Mouse (Mus musculus): ENCODE results near the gene Whrn.

The Whrn gene

DNA sequence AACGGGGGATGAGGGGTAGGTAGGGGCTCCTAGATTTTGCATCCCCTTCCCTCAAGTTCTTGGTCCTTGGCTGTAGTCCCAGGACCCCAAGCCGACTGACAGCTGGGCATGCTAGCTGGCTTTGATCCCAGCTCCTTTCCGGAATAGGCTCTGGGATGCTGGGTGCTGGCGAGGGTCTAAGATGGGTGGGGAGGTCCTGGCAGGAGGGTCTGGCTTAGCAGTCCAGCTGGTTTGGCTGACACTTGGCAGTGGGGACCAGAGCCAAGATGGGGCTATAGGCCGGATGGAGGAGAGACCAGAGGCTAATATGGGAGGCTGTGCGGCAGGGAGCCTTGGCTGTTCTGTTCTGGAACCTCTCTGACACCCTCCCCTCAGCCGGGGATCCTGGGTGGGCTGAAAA, 87.5 kb downstream of the Whrn start:
- no peak for DNase-seq (ENCODE audit: low spot score in 2 of 2)

DNA sequence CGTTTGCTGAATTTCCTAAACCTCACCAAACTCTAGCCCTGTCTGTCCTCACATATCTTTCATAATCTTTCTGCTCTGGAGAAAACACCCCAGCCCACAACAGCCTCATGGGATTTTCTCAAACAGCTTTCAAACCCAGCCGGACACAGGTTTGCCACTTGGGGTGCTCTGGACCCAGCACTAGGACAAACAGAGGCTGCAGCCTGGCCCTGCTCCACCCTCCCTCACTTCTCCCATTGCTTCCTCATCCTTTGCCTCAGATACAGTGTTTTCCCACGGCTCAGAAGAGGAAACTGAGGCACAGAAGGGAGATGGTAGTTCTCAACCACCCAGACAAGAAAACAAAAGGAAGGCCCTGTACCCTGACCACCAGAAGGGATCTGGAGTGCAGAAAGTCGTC, 90.1 kb downstream of the Whrn start:
- no peak for DNase-seq (ENCODE audit: low spot score in 2 of 2)

DNA sequence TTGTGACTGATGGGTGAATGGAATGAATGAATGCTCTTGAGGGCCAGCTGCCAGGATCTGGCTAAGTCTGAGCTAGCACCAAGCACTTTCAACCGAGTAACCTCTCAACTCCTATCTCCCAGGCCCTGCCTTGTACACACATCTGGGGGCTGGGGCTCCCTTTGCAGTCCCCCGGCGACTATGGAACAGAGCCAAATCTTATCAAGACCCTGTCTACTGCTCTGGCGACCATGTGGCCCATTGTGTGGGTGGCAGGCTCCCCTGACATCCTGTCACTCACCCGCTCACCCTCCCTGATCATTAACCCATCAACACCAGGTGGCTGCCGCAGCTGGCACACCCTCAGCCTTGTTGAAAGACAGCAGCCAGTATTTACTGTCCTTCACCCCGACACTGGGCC, 90.7 kb downstream of the Whrn start:
- DNase-seq (ENCODE audit: low spot score in 2 of 2) = no peak

DNA sequence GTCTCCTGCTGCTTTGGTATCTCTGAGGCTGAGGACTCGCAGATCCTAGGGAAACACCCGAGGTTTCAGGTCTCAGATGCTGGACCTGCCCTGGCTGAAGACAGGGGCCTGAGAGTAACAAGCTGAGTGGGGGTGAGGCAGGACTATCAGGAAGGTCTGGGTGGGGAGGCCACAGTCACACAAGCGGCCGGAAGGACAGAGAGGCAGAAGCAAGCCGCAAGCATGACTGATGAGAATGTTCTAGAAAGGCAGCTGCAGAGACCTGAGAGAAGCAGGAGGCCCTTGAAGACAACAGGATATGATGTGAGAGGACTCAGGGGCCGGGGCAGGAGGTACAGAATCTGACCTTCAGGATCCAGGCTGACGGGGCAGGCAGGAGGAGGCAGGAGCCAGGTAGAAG, 91.6 kb downstream of the Whrn start:
- DNase-seq (ENCODE audit: low spot score in 2 of 2) = no peak

DNA sequence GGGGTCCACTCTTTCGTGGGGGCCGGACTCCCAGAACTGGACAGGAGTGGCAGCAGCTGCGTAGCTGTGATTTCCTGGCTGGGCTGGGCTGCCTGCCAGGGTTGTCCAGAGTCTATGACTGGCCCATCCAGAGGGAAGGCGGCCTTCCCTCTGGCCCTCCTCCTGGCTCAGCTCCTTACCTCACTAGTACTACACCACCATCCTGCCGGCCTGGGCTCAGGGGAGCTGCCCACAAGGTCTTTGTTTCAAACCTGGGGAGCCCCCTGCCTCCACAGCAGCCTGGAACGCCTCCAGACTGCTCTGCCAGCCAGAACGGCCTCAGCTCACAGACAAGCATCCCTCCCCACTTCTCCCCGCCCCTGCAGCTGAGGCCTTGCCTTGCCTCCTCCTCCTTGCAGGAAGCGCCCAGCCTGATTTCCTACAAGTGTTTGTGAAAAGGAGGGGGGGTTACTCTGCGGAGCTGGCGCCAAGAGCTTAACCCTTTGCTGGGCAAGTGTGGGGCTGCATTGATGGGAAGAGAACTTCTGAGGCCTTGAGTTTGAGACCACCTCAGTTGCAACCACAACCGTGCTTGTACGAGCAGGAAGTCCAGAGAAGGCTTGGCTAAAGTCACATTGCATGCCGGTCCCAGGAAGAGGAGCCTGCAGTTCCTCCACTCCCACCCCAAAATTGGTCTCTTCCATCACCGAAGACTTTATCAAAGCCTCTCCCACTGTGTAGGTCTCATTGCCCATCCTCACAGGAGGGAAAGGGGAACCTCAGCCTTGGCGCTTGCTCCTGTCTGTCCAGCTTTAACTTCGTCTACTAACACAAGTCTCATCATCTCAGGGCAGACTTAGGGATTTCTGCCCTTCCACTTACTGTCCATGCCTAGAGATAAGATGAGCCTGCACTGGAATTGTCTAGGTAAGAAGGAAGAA, 92.5 kb downstream of the Whrn start, which contains the start of gene Akna:
Gene Akna, minus strand, starts transcription at position 315 of the 920 bp plus-strand sequence.
- peak; percentile 59 to 62 for DNase-seq (ENCODE audit: low spot score in 2 of 2)

DNA sequence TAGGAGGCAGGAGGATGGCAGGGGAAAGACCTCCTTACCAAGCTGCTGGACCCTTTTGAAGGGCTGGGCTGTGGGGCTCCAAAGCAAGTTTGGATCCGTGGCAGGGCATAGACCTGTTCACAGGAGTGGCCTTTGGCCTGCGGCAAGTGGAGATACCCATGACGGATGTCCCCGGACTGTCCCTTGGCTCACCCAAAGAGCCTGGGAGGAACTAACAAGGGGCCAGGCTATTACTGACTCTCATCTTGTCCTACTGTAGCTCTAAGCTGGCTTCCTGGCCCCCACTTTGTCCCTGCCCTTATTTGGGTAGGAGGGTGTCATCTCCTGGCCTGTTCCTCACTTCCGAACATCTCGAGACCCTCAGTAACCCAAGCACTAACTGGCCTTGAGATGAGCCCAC, 93.2 kb downstream of the Whrn start:
- DNase-seq (ENCODE audit: low spot score in 2 of 2) = no peak

DNA sequence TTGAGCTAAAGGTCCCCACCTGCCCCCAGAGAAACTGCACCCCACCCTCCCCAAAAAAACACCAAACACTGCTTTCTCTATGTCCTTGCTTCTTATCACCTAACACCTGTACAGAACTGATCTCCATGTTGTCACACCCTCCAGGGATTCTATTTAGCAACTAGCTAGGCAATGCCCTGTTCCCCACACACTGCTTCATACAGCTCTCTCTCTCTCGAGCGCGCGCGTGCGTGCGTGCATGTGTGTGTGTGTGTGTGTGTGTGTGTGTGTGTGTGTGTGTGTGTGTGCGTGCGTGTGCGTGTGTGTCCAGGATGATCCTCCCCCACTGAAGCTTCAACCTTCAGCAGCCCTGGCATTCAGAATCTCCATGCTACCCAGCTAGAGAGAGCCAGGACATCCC, 93.7 kb downstream of the Whrn start:
- no peak for DNase-seq (ENCODE audit: low spot score in 2 of 2)

DNA sequence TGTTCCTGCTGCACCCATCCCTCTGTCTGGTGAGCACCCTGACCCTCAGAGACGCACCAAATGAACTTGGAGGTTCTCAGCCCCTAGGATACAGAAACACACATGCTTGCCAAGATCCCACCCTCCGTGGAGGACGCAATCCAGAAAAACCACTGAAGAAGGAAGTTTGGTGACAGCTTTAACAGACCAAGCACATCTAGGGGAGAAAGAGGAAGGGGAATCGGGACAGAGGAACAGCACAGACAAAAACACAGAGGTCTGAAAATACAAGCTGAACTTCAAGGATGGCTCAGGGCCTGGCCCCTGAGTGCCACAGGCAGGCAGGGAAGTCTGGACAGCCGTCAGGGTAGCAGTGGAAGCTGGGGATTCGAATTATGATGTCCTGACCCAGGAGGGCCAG, 94.2 kb downstream of the Whrn start:
- DNase-seq (ENCODE audit: low spot score in 2 of 2) = no peak

DNA sequence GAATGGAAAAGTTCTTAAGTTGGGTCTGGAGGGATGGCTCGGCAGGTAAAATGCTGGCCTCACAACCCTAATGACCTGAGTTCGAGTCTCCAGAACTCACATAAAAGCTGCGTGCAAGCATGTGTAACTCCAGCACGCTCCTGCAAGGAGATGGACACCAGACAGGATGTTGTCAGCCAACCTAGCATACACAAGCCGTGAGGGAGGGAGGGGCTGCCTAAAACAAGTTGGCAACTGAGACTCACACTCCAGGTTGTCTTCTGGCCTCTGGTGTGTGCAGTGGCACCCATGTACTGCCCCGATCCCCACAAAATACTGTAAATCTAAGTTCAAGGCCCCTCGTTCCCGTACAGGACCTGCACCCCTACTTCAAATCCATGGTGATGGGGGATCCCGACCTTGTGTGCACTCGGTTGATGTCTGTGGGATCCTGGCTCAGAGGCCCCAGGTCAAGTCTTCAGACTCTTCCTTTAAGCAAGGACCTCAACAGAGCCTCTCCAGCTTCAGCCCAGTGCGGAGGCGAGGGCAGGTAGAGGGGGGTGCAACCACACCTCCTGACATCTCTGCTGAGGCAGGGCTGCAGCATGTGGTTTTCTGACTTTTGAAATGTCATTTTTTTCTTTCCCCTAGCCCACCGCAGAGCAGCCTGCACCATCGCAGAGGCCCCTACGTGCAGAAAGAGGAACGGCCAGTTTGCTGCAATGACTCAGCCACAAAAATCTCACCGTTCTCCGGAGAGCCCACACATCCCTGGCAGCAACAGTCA, 95.1 kb downstream of the Whrn start:
- no peak for DNase-seq (ENCODE audit: low spot score in 2 of 2)

DNA sequence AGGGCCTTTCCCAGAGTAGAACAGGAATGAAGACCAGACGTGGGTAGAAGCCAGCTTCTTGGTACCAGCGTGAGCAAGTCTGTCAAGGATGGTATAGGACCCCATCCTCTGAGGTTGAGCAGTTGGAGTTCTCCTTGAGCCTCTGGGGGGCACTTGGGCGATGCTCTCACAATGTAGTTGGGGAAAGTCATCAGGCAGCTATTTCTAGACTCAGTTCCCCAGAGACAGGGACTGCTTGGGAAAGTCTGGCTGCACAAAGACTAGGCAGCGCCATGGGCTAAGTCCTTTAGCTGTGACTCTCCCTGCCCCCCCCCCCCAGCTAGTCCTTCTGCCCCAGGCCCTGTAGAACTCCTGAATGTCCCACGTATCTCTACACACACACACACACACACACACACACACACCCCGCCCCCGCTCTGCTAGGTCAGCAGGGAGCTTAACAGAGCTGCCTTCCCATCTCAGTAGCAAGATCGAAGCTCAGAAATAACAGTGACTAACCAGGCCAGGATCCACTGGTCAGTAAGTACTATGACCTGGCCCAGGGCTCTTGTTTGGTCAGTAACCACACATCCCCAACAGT, 96.0 kb downstream of the Whrn start:
- DNase-seq (ENCODE audit: low spot score in 2 of 2) = no peak

DNA sequence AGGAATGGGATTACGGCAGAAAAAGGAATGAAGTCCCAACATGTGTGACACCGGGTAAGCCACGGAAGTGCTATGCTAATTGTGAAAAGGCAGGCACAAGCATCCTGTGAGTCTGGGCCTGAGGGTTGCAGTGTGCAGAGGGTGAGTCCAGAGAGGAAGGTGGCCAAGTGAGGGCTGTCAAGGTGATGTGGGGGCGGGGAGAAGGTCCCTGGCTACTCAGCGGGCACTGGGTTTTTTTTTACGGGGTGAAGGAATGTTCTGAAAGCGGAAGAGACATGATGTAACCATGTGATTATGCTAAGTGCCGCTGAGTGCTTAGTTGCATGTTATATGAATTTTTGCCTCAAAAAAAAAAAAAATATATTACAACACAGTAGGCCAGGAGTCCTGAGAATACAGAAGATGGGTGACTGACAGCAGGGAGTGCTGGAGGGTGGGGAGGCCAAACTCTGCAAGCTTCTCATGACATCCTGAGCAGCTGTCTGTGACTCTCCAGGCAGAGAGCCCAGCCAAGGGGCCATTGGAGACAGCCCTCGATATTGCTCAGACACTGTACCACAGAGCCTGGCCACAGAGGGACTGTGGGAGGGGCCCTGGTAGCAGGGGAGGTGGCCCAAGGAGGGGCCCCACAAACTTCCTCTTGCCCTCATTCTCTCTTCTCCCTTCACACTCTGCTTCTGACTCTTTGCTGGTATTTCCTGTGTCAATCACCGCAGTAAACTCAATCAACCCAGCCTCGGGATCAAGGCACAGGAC, 96.8 kb downstream of the Whrn start:
- DNase-seq (ENCODE audit: low spot score in 2 of 2) = no peak

DNA sequence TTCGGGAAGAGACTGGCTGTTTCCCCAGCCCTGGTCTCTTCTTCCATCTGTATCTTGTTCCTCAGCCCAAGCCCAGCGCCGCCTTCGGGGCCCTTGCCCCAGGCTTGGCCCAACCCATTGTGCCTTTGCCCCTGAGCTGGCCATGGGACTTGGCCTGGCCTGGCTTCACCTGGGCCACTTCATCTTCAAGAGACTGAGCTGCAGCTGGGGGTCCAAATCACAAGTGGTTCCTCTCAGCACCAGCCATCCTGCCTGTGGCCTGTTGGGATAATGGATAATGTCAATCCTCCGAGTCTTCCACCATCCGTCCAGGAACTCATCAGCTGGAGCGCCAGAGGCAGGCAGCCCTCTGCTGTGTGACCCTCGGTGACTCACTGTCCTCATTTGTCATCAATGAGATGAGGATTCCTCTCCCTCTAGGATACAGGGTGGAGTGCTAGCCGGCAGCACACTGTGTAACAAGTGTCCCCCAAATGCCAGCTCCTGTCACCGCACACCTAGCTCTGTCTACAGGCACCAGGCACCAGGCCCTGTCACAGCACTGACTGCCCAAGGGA, 97.7 kb downstream of the Whrn start:
- no peak for DNase-seq (ENCODE audit: low spot score in 2 of 2)

DNA sequence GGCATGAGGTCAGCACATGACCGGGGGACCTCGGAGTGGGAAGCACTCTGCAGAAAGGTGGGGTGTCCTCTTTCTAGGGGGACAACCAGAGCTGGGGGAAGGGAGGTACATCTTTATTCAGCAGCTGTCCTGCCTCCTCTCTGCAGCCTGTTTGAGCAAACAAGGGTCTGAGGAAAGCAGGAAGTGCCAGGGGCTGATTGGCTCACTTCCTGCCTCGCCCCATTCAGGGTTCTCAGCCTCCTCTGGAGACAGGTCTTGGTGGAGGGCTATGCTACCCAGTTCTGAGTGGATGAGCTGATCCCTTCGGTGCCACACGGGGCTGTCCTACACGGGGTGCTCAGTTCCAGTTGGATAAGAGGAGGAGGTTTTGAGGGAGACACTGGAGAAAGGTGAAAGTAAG, 104.5 kb downstream of the Whrn start:
- no peak for DNase-seq (ENCODE audit: low spot score in 2 of 2)

DNA sequence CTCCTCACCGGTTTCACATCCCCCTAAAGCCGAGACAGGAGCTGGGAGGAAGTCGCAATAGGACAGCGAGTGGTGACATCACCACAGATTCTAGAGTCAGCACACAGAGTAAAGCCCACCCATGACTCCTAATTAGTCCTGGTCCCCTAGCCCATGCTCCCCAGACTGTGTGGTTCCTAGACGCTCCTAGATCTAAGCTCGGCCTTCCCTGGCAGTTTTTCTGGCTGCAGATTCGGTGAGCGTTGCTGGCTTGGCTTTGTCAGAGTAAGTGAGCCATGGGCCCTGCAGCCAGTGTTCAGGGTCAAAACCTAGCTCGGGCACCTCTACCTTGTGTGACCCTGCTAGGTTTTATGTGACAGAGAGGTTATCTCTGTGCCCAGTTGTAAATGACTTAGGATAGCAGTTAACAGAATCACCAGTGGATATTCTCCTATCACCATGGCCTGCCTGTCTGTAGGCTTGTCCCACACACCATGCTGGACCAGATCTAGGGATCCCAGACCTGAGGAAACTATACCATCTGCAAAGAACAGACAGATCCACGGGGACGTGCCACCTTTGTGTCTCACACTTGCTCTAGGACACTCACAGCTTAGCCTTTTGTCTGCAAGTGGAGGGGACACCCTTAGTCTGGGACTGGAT, 105.8 kb downstream of the Whrn start:
- no peak for DNase-seq (ENCODE audit: low spot score in 2 of 2)

DNA sequence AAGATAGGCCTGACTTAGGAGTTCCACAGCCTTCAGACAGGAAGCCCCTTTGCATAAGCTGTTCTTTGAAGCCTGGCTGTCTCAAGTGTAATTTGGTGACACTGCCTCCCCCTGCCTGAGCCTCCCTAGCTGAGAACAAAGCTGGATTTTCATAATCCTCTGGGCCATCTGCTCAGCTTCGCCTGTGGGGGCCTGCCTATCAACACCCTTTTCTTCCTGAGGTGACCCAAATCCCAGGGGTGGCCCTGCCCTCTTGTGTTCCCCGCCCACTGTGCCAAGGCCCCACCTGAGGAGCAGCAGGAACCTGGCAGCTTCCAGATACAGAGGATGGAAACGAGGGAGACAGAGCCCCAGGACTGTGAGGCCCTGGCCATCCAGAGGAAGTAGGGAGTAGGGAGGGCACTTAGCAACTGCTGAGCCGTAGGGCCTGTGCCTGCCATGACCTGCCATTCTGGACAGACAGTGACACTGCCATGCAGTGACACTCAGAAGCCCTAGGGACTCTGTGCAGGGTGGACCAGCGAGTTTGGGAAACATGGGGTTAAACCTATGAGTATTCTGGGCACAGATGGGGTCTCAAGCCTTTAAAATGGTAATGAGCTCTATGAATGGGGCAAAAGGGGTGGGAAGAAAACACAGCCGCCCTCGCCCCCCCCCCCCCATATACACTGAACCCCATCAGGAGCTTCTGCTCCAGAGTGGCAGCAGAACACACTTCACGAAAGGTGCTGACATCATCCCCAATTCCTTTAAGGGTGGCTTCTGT, 106.5 kb downstream of the Whrn start:
- no peak for DNase-seq (ENCODE audit: low spot score in 2 of 2)

DNA sequence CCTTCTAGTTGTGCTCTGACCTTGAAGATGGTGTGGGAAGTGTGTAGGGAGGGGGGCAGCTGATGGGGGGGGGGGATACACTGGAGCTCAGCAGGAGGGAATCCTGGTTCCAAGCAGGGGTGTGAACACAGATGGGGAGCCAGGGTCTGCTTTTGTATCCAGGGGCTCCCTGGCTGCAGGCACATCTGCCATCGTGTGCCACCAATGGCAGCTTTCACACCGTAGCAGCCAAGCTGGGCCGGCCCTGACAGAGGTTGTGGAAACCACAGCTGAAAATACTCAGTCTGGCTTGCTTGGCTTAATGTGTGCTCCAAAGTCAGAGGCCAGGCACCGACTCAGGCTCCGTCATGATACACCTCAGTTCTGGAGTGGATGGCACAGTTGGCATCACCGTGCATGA, 107.8 kb downstream of the Whrn start:
- no peak for DNase-seq (ENCODE audit: low spot score in 2 of 2)

DNA sequence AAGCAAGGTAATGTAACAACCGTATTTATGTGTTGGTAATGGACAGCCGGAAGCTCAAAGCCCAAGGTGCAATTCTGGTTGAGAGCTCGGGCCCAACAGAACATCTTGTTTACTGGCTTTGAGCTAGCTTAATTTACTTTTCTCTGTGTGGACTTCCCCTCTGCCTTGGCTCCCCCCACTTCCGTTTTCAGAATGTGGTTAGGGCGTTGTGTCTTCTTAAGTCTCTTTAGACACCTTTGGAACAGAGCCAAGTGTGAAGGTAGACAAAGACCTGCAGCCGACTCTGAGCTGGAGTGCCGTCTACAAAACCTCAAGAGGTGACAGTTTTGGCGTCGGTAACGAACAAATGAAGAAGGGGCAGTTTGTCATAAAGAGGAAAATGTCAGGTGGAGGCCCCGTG, 110.0 kb downstream of the Whrn start:
- no peak for DNase-seq (ENCODE audit: low spot score in 2 of 2)

DNA sequence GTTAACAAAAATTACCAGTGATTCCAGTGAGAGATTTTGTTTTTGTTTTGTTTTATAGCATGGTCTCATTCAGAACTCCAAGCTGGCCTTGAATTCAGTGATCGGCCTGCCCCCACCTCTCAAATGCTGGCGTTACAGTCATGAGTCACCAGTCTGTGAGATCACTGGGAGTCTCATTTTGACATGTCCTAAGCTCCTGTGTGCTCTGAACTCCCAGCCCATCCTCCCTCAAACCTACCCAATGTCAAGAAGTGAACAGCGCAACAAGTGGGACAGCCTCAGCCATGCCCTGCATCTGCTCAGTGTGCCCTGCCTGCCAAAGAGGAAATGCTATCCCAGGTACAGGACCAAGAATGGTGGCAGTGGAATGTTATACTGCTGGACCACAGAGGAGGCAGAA, 110.5 kb downstream of the Whrn start:
- DNase-seq (ENCODE audit: low spot score in 2 of 2) = no peak

DNA sequence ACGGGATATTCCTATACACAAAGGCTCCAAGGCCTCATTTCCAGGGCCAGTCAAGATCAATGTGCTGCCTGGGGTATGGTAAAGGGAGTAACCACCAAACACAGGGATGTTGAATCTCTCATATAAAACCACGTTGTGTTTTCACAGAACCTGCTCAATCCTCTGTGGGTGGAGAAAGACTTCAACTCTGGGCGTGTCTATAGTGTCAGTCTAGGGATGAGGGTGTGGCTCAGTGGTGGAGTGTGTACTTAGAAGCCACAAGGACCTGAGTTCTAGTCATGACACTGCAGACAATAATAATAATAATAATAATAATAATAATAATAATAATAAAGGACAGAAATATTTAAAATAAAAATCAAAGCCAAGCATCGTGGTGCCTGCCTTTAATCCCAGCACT, 111.5 kb downstream of the Whrn start:
- DNase-seq (ENCODE audit: low spot score in 2 of 2) = no peak

DNA sequence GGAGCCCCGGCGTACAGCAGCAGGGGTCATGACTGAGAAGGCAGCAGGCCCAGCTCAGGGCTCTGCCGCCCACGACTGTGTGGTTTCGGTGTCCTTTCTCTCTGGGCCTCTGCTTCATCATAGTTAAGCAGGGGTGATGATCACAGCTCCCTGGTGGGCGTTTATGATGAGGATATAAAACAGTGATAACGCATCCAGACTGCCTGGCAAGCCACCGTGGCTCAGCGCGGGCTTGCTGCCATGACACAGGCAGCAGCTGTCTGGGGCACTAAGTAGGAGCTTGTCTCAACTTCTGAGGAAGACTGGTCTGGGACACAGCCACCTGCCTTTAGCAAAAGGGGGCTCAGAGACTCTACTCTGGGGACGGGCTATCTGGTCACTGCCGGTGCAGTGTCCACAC, 112.3 kb downstream of the Whrn start:
- no peak for DNase-seq (ENCODE audit: low spot score in 2 of 2)
